Mouse (Mus musculus): ENCODE measurements around the gene Ankfn1. TPM values are rescaled to one million over a fixed set of nuclear protein-coding genes. Genes with fewer than 3 reads are reported as not detected.

Gene Ankfn1
- polyA plus RNA-seq, 1 experiment = not detected

GRCm38 (mm10) chr11:89370373-89370772 lies 407.1 kb downstream of the Ankfn1 start:
- Histone ChIP-seq H3K27ac (ENCODE audit: insufficient read depth, low read depth, low read length) (no peak overlapping the region), H3K4me1 (ENCODE audit: control insufficient read depth, insufficient read depth, low read length) (no peaks in the 10 kb centered on the region), H3K4me3 (ENCODE audit: insufficient read depth, low read length) (no peak overlapping the region)
- TF ChIP-seq CTCF (IDR thresholded peaks at IDR 0.05; ENCODE audit: low read depth, low read length) (no peak), POLR2A (IDR thresholded peaks at IDR 0.05; ENCODE audit: borderline replicate concordance, low read depth, low read length) (no peak)

GRCm38 (mm10) chr11:89363981-89364380 lies 413.5 kb downstream of the Ankfn1 start:
- Histone ChIP-seq H3K27ac (ENCODE audit: insufficient read depth, low read depth, low read length) (no peak overlapping the region), H3K4me3 (ENCODE audit: insufficient read depth, low read length) (no peak overlapping the region), H3K4me1 (ENCODE audit: control insufficient read depth, insufficient read depth, low read length) (no peaks in the 10 kb centered on the region)
- no peak for TF ChIP-seq POLR2A (IDR thresholded peaks at IDR 0.05; ENCODE audit: borderline replicate concordance, low read depth, low read length)
- TF ChIP-seq CTCF (IDR thresholded peaks at IDR 0.05; ENCODE audit: low read depth, low read length) = no peak

- TF ChIP-seq POLR2A (IDR thresholded peaks at IDR 0.05; ENCODE audit: borderline replicate concordance, low read depth, low read length) (no peak), CTCF (IDR thresholded peaks at IDR 0.05; ENCODE audit: low read depth, low read length) (no peak)
- Histone ChIP-seq H3K4me3 (ENCODE audit: insufficient read depth, low read length) (no peak overlapping the region), H3K27ac (ENCODE audit: insufficient read depth, low read depth, low read length) (no peak overlapping the region), H3K4me1 (ENCODE audit: control insufficient read depth, insufficient read depth, low read length) (no peaks in the 10 kb centered on the region)
Observed at GRCm38 (mm10) chr11:89360895-89361294, 416.6 kb downstream of the Ankfn1 start.

- no peak for TF ChIP-seq POLR2A (IDR thresholded peaks at IDR 0.05; ENCODE audit: borderline replicate concordance, low read depth, low read length)
- TF ChIP-seq CTCF (IDR thresholded peaks at IDR 0.05; ENCODE audit: low read depth, low read length) = no peak
- H3K27ac ChIP-seq (ENCODE audit: insufficient read depth, low read depth, low read length) = no peak overlapping the region
- no peak overlapping the region for H3K4me3 ChIP-seq (ENCODE audit: insufficient read depth, low read length)
- no peaks in the 10 kb centered on the region for H3K4me1 ChIP-seq (ENCODE audit: control insufficient read depth, insufficient read depth, low read length)
Observed at GRCm38 (mm10) chr11:89358546-89358945, 418.9 kb downstream of the Ankfn1 start.

GRCm38 (mm10) chr11:89356479-89356878 lies 421.0 kb downstream of the Ankfn1 start:
- TF ChIP-seq POLR2A (IDR thresholded peaks at IDR 0.05; ENCODE audit: borderline replicate concordance, low read depth, low read length) = no peak
- no peak for TF ChIP-seq CTCF (IDR thresholded peaks at IDR 0.05; ENCODE audit: low read depth, low read length)

GRCm38 (mm10) chr11:89356018-89356417 lies 421.4 kb downstream of the Ankfn1 start:
- no peak for TF ChIP-seq POLR2A (IDR thresholded peaks at IDR 0.05; ENCODE audit: borderline replicate concordance, low read depth, low read length)
- TF ChIP-seq CTCF (IDR thresholded peaks at IDR 0.05; ENCODE audit: low read depth, low read length) = no peak
- no peak overlapping the region for H3K4me3 ChIP-seq (ENCODE audit: insufficient read depth, low read length)
- no peaks in the 10 kb centered on the region for H3K4me1 ChIP-seq (ENCODE audit: control insufficient read depth, insufficient read depth, low read length)

More at GRCm38 (mm10) chr11:89356479-89356878, 421.0 kb downstream of the Ankfn1 start:
- no peak overlapping the region for H3K27ac ChIP-seq (ENCODE audit: insufficient read depth, low read depth, low read length)
- H3K4me3 ChIP-seq (ENCODE audit: insufficient read depth, low read length) = no peak overlapping the region
- no peaks in the 10 kb centered on the region for H3K4me1 ChIP-seq (ENCODE audit: control insufficient read depth, insufficient read depth, low read length)

GRCm38 (mm10) chr11:89340238-89340637 lies 437.2 kb downstream of the Ankfn1 start:
- H3K4me3 ChIP-seq (ENCODE audit: insufficient read depth, low read length) = no peak overlapping the region
- TF ChIP-seq POLR2A (IDR thresholded peaks at IDR 0.05; ENCODE audit: borderline replicate concordance, low read depth, low read length) (no peak), CTCF (IDR thresholded peaks at IDR 0.05; ENCODE audit: low read depth, low read length) (no peak)
- H3K27ac ChIP-seq (ENCODE audit: insufficient read depth, low read depth, low read length) = no peak overlapping the region
- H3K4me1 ChIP-seq (ENCODE audit: control insufficient read depth, insufficient read depth, low read length) = no peaks in the 10 kb centered on the region

More at GRCm38 (mm10) chr11:89356018-89356417, 421.4 kb downstream of the Ankfn1 start:
- no peak overlapping the region for H3K27ac ChIP-seq (ENCODE audit: insufficient read depth, low read depth, low read length)

Other genes with a start within 250 kb of the Ankfn1 start
- 19.7 and 20.1 TPM in 2 replicates for gene Pctp, start 225.2 kb upstream of the Ankfn1 start, polyA plus RNA-seq (2012; ENCODE audit: insufficient read depth, insufficient read length, missing spikeins)

Measured in bone marrow macrophage, adult 2 months (primary cell).